Mouse (Mus musculus): ENCODE measurements around the gene Aven. TPM values are rescaled to one million over a fixed set of nuclear protein-coding genes. Genes with fewer than 3 reads are reported as not detected.

Gene Aven
- polyA plus RNA-seq, 1 experiment from 2014 or later: 8.7 TPM

DNA sequence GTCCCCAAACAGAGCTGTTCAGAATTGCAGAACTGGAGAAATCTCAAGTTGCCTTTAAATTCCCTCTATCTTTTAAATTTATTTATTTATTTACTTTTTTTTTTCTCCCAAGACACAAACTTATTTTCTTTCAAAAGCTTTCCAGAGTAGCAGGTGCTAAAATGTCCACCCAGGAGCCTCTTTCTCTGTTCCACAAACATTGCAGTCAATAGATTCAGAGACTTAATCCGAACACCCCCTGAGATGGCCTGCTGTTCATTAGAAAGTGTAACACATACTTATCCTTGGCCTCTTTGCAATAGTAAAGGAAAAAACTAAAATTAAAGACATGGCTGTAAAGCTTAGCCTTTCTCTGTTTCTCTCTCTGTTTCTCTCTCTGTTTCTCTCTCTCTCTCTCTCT, 184.5 kb downstream of the Aven start:
- no peaks in the 10 kb centered on the region for H3K9me3 ChIP-seq (ENCODE audit: control insufficient read depth, low read length)
- no peak overlapping the region for H3K4me2 ChIP-seq (ENCODE audit: low read depth, severe bottlenecking)
- DNase-seq (ENCODE audit: low spot score) (no peak), ATAC-seq (ENCODE audit: insufficient number of reproducible peaks, low FRiP score, low TSS enrichment, low read depth) (no peak)
- H3K4me1 ChIP-seq (ENCODE audit: control insufficient read depth, insufficient read depth, low read length): no peaks in the 10 kb centered on the region
- H3K27ac ChIP-seq (replicated peaks; ENCODE audit: low read depth, low read length): no peak overlapping the region
- 71% methylated on average over 1 of the region's 1 CpGs for WGBS
- H3K4me3 ChIP-seq (ENCODE audit: low read depth, low read length): no peak overlapping the region
- H3K9ac ChIP-seq (ENCODE audit: low read length): no peak overlapping the region
- no peaks in the 10 kb centered on the region for H3K27me3 ChIP-seq (ENCODE audit: control insufficient read depth, insufficient read depth, low read length)
- H3K36me3 ChIP-seq (ENCODE audit: control insufficient read depth, insufficient read depth, low read length): no peaks in the 10 kb centered on the region

DNA sequence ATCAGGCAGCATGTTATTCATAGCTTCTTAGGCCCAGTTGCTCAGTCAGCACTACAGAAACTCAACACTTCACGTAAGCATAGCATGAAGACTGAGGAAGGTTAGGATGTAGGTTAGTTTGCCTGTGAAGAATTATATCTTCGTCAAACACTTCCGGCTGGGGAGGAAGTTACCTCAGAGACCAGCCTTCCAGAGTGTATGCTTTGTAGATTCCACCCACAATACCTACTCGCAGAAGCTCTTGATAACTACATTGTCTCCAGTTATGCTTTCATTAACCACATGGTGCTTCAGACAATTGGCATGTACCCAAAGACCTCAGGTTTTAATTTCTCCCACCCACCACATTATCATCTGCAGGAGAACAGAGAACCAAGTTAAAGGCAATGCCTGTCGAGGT, 189.1 kb downstream of the Aven start:
- Histone ChIP-seq H3K9ac (ENCODE audit: low read length) (no peak overlapping the region), H3K27ac (replicated peaks; ENCODE audit: low read depth, low read length) (no peak overlapping the region), H3K36me3 (ENCODE audit: control insufficient read depth, insufficient read depth, low read length) (no peaks in the 10 kb centered on the region), H3K27me3 (ENCODE audit: control insufficient read depth, insufficient read depth, low read length) (no peaks in the 10 kb centered on the region), H3K9me3 (ENCODE audit: control insufficient read depth, low read length) (no peaks in the 10 kb centered on the region), H3K4me1 (ENCODE audit: control insufficient read depth, insufficient read depth, low read length) (no peaks in the 10 kb centered on the region), H3K4me3 (ENCODE audit: low read depth, low read length) (no peak overlapping the region), H3K4me2 (ENCODE audit: low read depth, severe bottlenecking) (no peak overlapping the region)
- DNase-seq (ENCODE audit: low spot score) (no peak), ATAC-seq (ENCODE audit: insufficient number of reproducible peaks, low FRiP score, low TSS enrichment, low read depth) (no peak)
- 90% methylated on average over 5 of the region's 5 CpGs for WGBS

Small RNA genes lying within 50 kb of the gene (microRNA-seq; reads per million reads assigned to microRNA genes)
- gene Gm44374: not detected

Other genes with a start within 250 kb of the Aven start
- not detected in 2 replicates for gene Nutm1, start 233.7 kb upstream of the Aven start, polyA plus RNA-seq (2014; fragmentation: Nextera tagmentation; extraction: Ambion mirVana)
- gene Nop10, start 231.0 kb upstream of the Aven start, polyA plus RNA-seq (2014; fragmentation: Nextera tagmentation; extraction: Ambion mirVana): 180 and 182 TPM in 2 replicates
- gene Slc12a6, start 227.1 kb upstream of the Aven start, polyA plus RNA-seq (2014; fragmentation: Nextera tagmentation; extraction: Ambion mirVana): 9.7 TPM in 2 replicates
- 0.08 TPM in 1 of 2 replicates, not detected in the other for gene Gm21985, start 226.7 kb upstream of the Aven start, polyA plus RNA-seq (2014; fragmentation: Nextera tagmentation; extraction: Ambion mirVana)
- 103 and 106 TPM in 2 replicates for gene Emc4, start 124.9 kb upstream of the Aven start, polyA plus RNA-seq (2014; fragmentation: Nextera tagmentation; extraction: Ambion mirVana)
- 50.3 and 50.7 TPM in 2 replicates for gene Katnbl1, start 113.8 kb upstream of the Aven start, polyA plus RNA-seq (2014; fragmentation: Nextera tagmentation; extraction: Ambion mirVana)
- 9.4 and 10.2 TPM in 2 replicates for gene Emc7, start 38.0 kb upstream of the Aven start, polyA plus RNA-seq (2014; fragmentation: Nextera tagmentation; extraction: Ambion mirVana)
- gene Chrm5, start 12.2 kb upstream of the Aven start, polyA plus RNA-seq (2014; fragmentation: Nextera tagmentation; extraction: Ambion mirVana): 0.12 TPM in 1 of 2 replicates, not detected in the other

Data from limb, embryonic 11.5 days (tissue).